Mouse (Mus musculus) ES-CJ7 (cell line): ENCODE results near the gene Nphp1.

Experiments
- DNase-seq: peaks from one replicate; pipeline ENCODE4 v3.0.0; 2011; ENCODE audit warnings: low read depth, low spot score

The Nphp1 gene

GRCm38 (mm10) chr2:127788440-127789116 lies at the start of gene Nphp1:
Nphp1 (minus strand) TSS chr2:127788897.
- DNase-seq = peak; percentile 82

- DNase-seq = peak; percentile 59
These were observed 44.1 kb upstream of the Nphp1 start for GRCm38 (mm10) chr2:127832833-127833190.

- DNase-seq = no peak
These were observed 43.6 kb upstream of the Nphp1 start for GRCm38 (mm10) chr2:127832103-127832832.

- peak; percentile 94 for DNase-seq
These were observed 42.9 kb upstream of the Nphp1 start, which contains the start of gene Bub1 for GRCm38 (mm10) chr2:127831401-127832102. Bub1 (minus strand) TSS chr2:127831865.

GRCm38 (mm10) chr2:127791919-127792603 lies 3.4 kb upstream of the Nphp1 start, which contains the start of gene Mtln:
Mtln (minus strand) TSS chr2:127792488.
- DNase-seq = peak; percentile 94

- DNase-seq = peak; percentile 56
These were observed 1.1 kb upstream of the Nphp1 start for GRCm38 (mm10) chr2:127789651-127790270.

GRCm38 (mm10) chr2:127789138-127789537 lies 441 bp upstream of the Nphp1 start:
- no peak for DNase-seq

GRCm38 (mm10) chr2:127787226-127787625 lies 1.5 kb downstream of the Nphp1 start:
- no peak for DNase-seq

GRCm38 (mm10) chr2:127778451-127778850 lies 10.2 kb downstream of the Nphp1 start:
- DNase-seq = no peak

GRCm38 (mm10) chr2:127775013-127775412 lies 13.7 kb downstream of the Nphp1 start:
- no peak for DNase-seq

GRCm38 (mm10) chr2:127774578-127774941 lies 14.1 kb downstream of the Nphp1 start:
- DNase-seq = no peak

- DNase-seq = no peak
These were observed 14.6 kb downstream of the Nphp1 start for GRCm38 (mm10) chr2:127773938-127774577.

GRCm38 (mm10) chr2:127761587-127761986 lies 27.1 kb downstream of the Nphp1 start:
- DNase-seq = no peak

- DNase-seq = no peak
These were observed 28.2 kb downstream of the Nphp1 start for GRCm38 (mm10) chr2:127760429-127761000.

- no peak for DNase-seq
These were observed 28.7 kb downstream of the Nphp1 start for GRCm38 (mm10) chr2:127760014-127760413.

GRCm38 (mm10) chr2:127759157-127759880 lies 29.4 kb downstream of the Nphp1 start:
- DNase-seq = no peak

GRCm38 (mm10) chr2:127757171-127757570 lies 31.5 kb downstream of the Nphp1 start:
- DNase-seq = no peak

- no peak for DNase-seq
These were observed 34.6 kb downstream of the Nphp1 start for GRCm38 (mm10) chr2:127754113-127754512.

GRCm38 (mm10) chr2:127751849-127752610 lies 36.7 kb downstream of the Nphp1 start:
- no peak for DNase-seq
